Mouse (Mus musculus): ENCODE data around the gene Vmn1r45. TPM values are rescaled to one million over a fixed set of nuclear protein-coding genes. Genes with fewer than 3 reads are reported as not detected.

Gene Vmn1r45
- not detected for polyA plus RNA-seq (2017; shearing (Covaris generic))

DNA sequence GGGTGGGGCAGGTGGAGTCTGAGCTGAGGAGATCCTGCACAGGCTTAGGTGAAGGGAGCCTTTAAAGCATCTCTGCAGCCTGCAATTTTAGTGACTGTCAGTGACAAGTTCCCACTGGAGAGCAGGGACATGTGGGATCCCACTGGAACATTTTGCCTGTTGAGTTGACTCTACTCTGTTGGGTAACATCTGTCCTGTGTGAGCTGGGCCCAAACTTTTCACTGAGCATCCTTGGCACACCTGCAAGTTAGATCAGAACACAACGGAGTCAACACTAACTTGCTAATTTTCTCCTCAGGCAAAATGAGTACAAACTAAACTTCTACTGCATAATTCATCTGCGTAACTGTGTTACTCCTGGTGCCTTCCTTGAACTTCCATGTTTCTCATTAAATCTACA is at the start of gene Vmn1r45:
Gene Vmn1r45 (minus strand): TSS at position 101 of the 400 bp plus-strand sequence.

DNA sequence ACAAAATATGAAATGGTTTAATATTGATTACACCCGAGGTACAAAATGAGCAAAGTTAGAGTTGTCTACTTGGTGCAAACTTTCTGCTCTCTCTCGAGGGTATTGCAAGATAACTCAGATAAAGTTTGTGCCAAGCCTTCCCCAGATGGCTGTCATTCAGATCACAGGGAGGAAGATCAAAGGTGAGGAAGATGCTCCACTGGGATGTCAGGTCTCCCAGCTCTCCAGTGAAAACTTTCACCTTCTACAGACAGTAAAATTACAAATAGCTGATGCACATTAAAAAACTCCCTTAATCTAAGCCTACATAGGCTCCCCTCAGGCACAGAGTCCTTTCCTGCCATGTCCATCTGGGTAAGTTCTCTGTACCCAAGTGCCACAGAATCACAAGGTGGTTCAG is 28.6 kb upstream of the Vmn1r45 start, which contains the start of gene Vmn1r46:
Gene Vmn1r46 (plus strand): TSS at position 301 of the 400 bp plus-strand sequence.

DNA sequence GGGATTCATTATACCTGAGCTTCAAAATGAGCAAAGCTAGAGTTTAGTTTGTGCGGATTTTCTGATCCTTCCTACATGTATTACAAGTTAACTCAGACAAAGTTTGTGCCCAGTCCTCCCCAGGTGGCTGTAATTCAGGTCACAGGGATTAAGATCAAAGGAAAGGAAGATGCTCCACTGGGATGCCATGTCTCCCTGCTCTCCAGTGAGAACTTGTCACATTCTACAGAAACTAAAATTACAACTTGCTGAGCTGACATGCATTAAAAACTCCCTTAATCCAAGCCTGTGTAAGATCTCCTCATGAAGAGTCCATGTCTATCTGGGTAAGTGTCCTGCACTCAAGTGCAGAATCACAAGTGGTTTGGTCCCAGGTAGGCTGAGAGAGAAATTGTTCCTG is 57.0 kb downstream of the Vmn1r45 start, which contains the start of gene Vmn1r44:
Gene Vmn1r44 (plus strand): TSS at position 301 of the 400 bp plus-strand sequence.

Other genes starting within 250 kb of the Vmn1r45 start
- gene Vmn1r40, start 233.1 kb downstream of the Vmn1r45 start, polyA plus RNA-seq (2017; shearing (Covaris generic)), result not detected
- gene Vmn1r41, start 199.8 kb downstream of the Vmn1r45 start, polyA plus RNA-seq (2017; shearing (Covaris generic)), result not detected
- not detected for gene Vmn1r42, start 64.2 kb downstream of the Vmn1r45 start, polyA plus RNA-seq (2017; shearing (Covaris generic))
- gene Vmn1r43, start 64.2 kb downstream of the Vmn1r45 start, polyA plus RNA-seq (2017; shearing (Covaris generic)), result 0.05 TPM
- not detected for gene Vmn1r44, start 56.9 kb downstream of the Vmn1r45 start, polyA plus RNA-seq (2017; shearing (Covaris generic))
- gene Vmn1r46, start 28.7 kb upstream of the Vmn1r45 start, polyA plus RNA-seq (2017; shearing (Covaris generic)), result 0.02 TPM
- gene Vmn1r47, start 75.5 kb upstream of the Vmn1r45 start, polyA plus RNA-seq (2017; shearing (Covaris generic)), result not detected
- gene Vmn1r48, start 96.2 kb upstream of the Vmn1r45 start, polyA plus RNA-seq (2017; shearing (Covaris generic)), result not detected
- gene Vmn1r49, start 137.9 kb upstream of the Vmn1r45 start, polyA plus RNA-seq (2017; shearing (Covaris generic)), result not detected
- gene Vmn1r50, start 160.8 kb upstream of the Vmn1r45 start, polyA plus RNA-seq (2017; shearing (Covaris generic)), result not detected
- not detected for gene Vmn1r51, start 182.0 kb upstream of the Vmn1r45 start, polyA plus RNA-seq (2017; shearing (Covaris generic))
- gene Vmn1r52, start 234.2 kb upstream of the Vmn1r45 start, polyA plus RNA-seq (2017; shearing (Covaris generic)), result not detected